Mouse (Mus musculus) cortical plate, adult 2 months (tissue): ENCODE results near the gene Angel2. TPM values are rescaled to one million over a fixed set of nuclear protein-coding genes. Genes with fewer than 3 reads are reported as not detected.
"Not testable (repeated sequence)": the region's sequence is repeated elsewhere in the genome, so short reads cannot be mapped to it uniquely, and the experiment has no call there.

Experiments used
- H3K27ac ChIP-seq: fragments of 200-500 bp; 2 replicates; pipeline ENCODE4 v1.5.1; 2012; ENCODE audit warnings: low read length, control low read depth, inconsistent platforms; ENCODE audit not compliant: insufficient read depth
- H3K4me1 ChIP-seq: fragments of 200-500 bp; 2 replicates; pipeline ENCODE4 v1.6.1; 2011; ENCODE audit warnings: low read length; ENCODE audit not compliant: control insufficient read depth, insufficient read depth
- H3K4me3 ChIP-seq: fragments of 200-500 bp; 2 replicates; pipeline ENCODE4 v1.5.1; 2011; ENCODE audit warnings: mild to moderate bottlenecking, low read length, control low read depth; ENCODE audit not compliant: insufficient read depth
- CTCF ChIP-seq: fragments of 200-500 bp; IDR thresholded peaks from 2 replicates; pipeline ENCODE4 v1.5.1; 2011; ENCODE audit warnings: mild to moderate bottlenecking, control low read depth, low read length; ENCODE audit not compliant: insufficient read depth; ENCODE audit errors: extremely low read depth
- POLR2A ChIP-seq: fragments of 200-500 bp; IDR thresholded peaks from 2 replicates; pipeline ENCODE4 v1.6.1; 2011; ENCODE audit warnings: mild to moderate bottlenecking, low read length, control low read depth; ENCODE audit not compliant: insufficient read depth; ENCODE audit errors: extremely low read depth
- polyA plus RNA-seq: library from polyadenylated mRNA; depleted of rRNA; stranded (reverse); fragments of >200 nt; gene quantifications from 2 replicates; pipeline ENCODE4 v1.2.3, GENCODE M21; 2012; rRNA removed

Angel2 gene
- 57.3 and 61.5 TPM in 2 replicates for polyA plus RNA-seq

DNA sequence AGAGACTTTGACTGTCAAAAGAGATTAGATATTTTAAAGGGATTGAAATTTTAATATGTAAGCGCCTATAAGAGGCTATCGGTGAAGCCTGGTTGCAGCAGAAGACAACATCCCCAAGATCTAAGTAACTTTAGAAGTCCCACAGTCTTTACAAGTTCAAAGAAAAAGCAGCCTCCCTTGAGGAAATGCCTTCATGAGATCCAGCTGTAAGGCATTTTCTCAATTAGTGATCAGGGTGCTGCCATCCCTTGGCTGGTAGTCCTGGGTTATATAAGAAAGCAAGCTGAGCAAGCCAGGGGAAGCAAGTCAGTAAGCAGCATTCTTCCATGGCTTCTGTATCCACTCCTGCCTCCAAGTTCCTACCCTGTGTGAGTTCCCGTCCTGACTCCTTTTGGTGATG, at the start of gene Angel2:
Gene Angel2, plus strand, starts transcription at position 301 of the 400 bp plus-strand sequence.
- not testable (repeated sequence) for H3K27ac ChIP-seq, H3K4me3 ChIP-seq, H3K4me1 ChIP-seq

DNA sequence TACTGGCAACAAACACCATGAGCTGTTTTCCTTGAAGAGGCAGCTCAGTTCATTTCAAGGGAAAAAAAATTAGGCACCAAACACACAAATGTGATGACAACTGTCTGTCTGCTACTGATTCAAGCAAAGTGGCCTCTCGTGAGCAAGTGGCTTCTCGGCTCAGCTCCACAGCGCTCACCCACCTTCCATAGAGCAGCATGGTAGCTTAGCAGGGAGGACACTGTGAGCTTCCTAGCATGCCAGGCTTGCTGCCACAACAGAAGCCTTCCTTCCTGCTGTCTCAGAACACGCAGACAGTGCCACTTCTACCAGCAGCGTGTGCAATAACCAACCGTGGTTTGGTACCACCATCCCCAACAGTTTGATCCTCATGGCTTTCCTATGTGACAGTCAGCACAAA, 49.2 kb upstream of the Angel2 start:
- no peak for TF ChIP-seq CTCF
- no peak for TF ChIP-seq POLR2A
- no peak overlapping the region for H3K27ac ChIP-seq
- no peaks in the 10 kb centered on the region for H3K4me1 ChIP-seq
- H3K4me3 ChIP-seq, result no peak overlapping the region

DNA sequence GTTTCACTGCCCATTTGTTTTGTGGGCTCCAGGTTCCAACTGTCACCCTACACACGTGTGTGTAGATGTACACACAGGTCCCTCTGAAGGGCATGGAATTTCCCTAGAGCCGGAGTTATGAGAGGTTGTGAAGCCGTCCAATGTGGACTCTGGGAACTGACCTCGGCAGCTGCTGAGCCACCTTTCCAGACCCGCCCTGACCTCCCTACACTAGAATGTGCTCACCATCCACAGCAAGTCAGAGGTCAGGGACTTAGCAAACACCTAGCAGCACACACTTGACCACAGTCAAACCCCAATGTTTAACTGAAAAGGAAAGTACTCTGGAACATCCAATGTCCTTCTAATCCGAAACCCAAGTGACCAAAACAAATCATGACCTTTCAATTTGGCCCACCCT, 44.3 kb upstream of the Angel2 start:
- Histone ChIP-seq H3K4me1 (no peaks in the 10 kb centered on the region), H3K4me3 (no peak overlapping the region), H3K27ac (no peak overlapping the region)
- no peak for TF ChIP-seq POLR2A
- TF ChIP-seq CTCF, result no peak

DNA sequence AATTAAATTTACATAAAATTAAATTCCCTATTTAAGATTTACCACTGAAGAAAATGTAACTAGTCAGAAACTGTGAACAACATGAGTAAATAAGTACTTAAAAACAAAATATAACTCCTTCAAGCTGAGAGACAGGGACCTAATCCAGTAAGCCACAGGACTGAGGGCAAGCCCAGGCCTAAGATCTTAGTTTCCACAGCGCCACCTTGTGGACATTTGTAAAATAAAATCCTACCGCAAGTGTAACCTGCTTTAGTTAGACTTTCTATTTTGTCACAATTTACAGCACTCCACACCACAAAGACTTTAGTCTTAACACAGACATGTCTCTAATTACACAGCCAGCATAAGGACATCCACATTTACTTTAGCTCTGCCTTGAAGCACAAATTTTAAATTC, 43.5 kb upstream of the Angel2 start:
- Histone ChIP-seq H3K27ac (no peak overlapping the region), H3K4me3 (no peak overlapping the region), H3K4me1 (no peaks in the 10 kb centered on the region)
- no peak for TF ChIP-seq POLR2A
- peak; percentile 58 for TF ChIP-seq CTCF

DNA sequence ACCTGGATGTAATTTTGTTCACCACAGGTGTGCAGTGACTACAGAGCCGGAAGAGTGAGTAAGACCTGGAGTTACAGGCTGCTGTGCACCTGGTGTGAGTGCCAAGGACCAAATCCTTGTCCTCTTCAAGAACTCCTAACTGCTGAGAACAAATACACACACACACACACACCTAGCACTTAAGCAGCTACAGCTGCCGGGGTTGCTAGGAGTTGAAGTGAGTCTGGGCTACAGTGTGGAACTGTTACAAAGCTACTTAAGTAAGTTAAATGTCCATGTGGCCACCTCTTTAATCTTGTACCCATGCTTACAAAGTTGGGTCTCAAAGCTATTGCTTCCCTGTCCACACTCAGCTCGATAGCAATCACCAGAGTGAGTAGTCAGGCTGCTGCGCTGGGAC, 38.9 kb upstream of the Angel2 start:
- Histone ChIP-seq H3K4me3 (no peak overlapping the region), H3K27ac (no peak overlapping the region), H3K4me1 (no peaks in the 10 kb centered on the region)
- no peak for TF ChIP-seq POLR2A
- TF ChIP-seq CTCF, result no peak

DNA sequence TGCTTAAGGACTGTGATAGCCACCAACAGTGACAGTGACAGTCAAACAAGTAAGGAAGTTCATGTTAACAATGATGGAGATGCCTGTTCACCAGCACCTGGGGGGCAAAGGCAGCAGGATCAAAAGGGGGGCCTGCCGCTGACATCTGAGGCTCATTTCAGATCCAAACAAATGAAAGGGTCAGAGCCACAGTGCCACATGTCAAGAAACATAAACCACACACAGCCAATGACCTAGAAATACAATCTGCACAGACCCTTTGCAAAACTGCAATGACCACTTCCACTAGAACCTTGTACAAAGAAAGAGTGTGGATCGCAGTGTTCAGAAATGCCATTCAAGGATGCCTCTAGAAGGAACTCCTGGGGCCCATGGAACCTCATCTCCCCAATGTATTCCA, 36.9 kb upstream of the Angel2 start:
- no peak overlapping the region for H3K4me3 ChIP-seq
- no peak overlapping the region for H3K27ac ChIP-seq
- no peaks in the 10 kb centered on the region for H3K4me1 ChIP-seq
- TF ChIP-seq CTCF (no peak), POLR2A (no peak)

DNA sequence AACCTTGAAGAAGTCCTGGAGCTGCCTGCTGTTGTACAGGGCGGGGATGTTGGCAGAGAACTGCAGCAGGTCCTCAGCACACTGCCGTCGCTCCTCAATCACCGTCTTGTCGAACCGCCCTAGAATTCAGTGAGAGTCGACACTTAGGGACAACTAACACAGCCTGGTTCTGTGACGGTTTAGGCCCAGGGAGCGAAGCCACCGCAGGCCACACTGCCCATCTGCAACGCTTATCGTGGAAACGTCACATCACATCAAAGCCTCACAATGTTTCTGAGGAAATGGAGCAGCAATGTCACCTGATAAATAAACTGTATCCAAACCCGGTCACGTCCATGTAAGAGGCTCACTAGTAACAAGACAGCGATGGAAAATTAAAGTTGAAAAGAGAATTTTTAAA, 36.3 kb upstream of the Angel2 start:
- TF ChIP-seq CTCF (no peak), POLR2A (no peak)
- H3K27ac ChIP-seq, result no peak overlapping the region
- H3K4me3 ChIP-seq, result no peak overlapping the region
- H3K4me1 ChIP-seq, result no peaks in the 10 kb centered on the region

DNA sequence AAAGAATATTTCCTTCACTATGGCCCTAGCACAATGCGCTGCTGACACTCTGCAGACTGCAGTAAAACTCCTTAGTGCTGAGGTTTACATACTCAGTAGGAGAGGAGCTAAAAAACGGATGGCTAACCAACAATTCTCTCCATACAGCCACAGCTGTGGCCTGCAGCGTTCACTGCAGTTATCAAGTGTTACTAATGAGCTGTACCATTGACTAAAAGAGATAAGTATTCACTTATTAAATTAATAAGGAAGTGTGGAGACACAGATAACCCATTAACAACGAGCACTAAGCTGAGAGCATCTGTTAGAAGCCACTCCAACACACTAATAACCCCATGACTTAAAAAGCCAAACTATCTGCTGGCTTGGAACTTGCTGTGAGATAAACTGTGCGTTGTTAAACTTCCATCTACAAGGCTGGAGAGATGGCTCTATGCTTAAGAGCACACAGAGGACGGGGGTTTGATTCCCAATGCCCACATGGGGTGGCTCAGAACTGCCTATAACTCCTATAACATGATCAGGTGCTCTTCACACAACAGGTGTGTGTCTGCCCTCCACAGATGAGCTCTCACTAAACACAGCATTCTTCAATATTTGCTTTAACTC, 31.2 kb upstream of the Angel2 start:
- H3K4me3 ChIP-seq, result no peak overlapping the region

DNA sequence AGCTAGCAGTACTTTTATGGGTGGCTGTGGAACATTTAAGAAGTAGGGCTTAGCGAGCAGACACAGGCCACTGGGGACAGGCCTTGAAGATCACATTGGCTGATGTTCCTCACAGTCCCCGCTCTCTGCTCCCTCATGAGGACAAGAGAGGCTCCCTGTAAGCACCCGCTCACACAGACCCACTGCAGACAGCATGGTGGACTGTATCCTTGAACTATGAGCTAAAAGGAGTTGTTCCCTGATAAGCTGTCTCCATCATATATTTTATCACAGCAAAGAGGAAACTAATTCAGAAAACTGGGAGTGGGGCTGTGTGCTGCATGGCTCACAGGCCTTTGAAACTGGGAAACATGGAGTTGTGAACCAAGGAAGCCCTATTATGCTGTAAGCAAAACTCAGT, 26.7 kb upstream of the Angel2 start:
- no peak for TF ChIP-seq POLR2A
- no peak for TF ChIP-seq CTCF
- Histone ChIP-seq H3K4me1 (no peaks in the 10 kb centered on the region), H3K27ac (no peak overlapping the region), H3K4me3 (no peak overlapping the region)

More for the DNA sequence above, 31.2 kb upstream of the Angel2 start:
- Histone ChIP-seq H3K4me1 (no peaks in the 10 kb centered on the region), H3K27ac (no peak overlapping the region)
- TF ChIP-seq CTCF, result no peak
- no peak for TF ChIP-seq POLR2A

DNA sequence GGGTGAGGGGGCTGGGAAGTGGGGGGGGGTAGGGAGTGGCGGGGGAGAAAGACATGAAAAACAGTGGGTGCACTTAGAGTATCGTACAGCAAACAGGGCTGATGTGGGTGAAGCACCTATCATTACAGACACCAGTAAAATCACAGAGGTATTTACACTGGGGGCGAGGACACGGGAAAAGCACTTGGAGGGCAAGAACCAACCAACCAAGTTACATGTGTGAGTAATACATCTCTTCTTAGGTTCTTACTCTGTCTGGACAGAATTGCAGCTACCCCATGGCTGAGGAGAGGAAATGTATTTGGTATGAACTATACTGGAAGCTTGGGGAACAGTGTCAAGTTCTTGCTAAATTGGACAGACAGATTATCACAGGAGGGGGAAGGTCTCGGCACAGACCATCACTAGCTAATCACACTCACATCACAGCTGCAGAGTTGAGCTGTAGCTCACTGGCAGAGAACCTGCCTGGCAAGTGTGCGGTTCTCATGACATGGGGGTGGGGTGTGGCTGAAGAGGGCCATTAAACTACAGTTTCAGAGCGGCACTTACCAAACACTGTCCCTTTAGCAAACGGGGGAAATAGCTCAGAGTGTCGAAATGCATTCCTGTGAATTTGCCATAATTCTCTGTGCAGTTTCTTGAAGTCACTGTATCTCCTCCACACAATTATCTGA, 25.9 kb upstream of the Angel2 start:
- peaks cover 2% of the 10 kb centered on the region; the same call in 1 of the 2 replicates for H3K4me1 ChIP-seq
- TF ChIP-seq CTCF, result no peak
- TF ChIP-seq POLR2A, result no peak
- H3K4me3 ChIP-seq, result no peak overlapping the region
- no peak overlapping the region for H3K27ac ChIP-seq
